Mouse (Mus musculus): ENCODE measurements around the gene Tradd.
"Not testable (repeated sequence)": the region's sequence is repeated elsewhere in the genome, so short reads cannot be mapped to it uniquely, and the experiment has no call there.

DNA sequence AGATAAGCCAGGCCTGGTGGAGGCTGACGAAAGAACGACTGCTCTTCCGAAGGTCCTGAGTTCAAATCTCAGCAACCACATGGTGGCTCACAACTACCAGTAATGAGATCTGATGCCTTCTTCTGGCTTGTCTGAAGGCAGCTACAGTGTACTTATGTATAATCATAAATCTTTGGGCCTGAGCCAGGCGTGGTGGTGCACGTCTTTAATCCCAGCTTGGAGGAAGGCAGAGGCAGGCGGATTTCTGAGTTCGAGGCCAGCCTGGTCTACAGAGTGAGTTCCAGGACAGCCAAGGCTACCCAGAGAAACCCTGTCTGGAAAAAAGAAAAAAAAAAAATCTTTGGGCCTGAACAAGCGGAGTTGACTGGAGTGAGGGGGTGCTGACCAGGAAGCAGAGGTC is 27.0 kb upstream of the Tradd start:
- TF ChIP-seq GATA1 (IDR thresholded peaks at IDR 0.05; ENCODE audit: borderline replicate concordance, low read length); FLI1 (IDR thresholded peaks at IDR 0.05; ENCODE audit: low read length): not testable (repeated sequence)
